Mouse (Mus musculus): ENCODE results near the gene Glis3. TPM values are rescaled to one million over a fixed set of nuclear protein-coding genes. Genes with fewer than 3 reads are reported as not detected.

Gene Glis3
- total RNA-seq, 1 experiment: 3.3 TPM

- no peak for DNase-seq (ENCODE audit: low read depth, low spot score)
- TF ChIP-seq MAFK (IDR thresholded peaks at IDR 0.05; ENCODE audit: insufficient read depth, low read depth, low read length) (no peak), ZC3H11A (IDR thresholded peaks at IDR 0.05; ENCODE audit: borderline replicate concordance, low read depth, low read length) (no peak), HCFC1 (IDR thresholded peaks at IDR 0.05; ENCODE audit: borderline replicate concordance, insufficient read depth, low read length) (no peak), CHD2 (IDR thresholded peaks at IDR 0.05; ENCODE audit: low read depth, low read length) (no peak), ZNF384 (IDR thresholded peaks at IDR 0.05; ENCODE audit: low read depth, low read length) (no peak)
- H3K4me1 ChIP-seq (ENCODE audit: control insufficient read depth in 2 of 2, insufficient read depth in 2 of 2, low read length in 2 of 2, poor library complexity in 1 of 2): no peaks in the 10 kb centered on the region
- no peaks in the 10 kb centered on the region for H3K9me3 ChIP-seq (ENCODE audit: control insufficient read depth, insufficient read depth, low read depth, low read length)
- no peak overlapping the region for H3K9ac ChIP-seq (ENCODE audit: insufficient read depth, low read depth, low read length, poor library complexity, severe bottlenecking)
- in situ Hi-C loops (cut with MboI; ENCODE audit: low sequenced_read_pairs in 2 of 2, unreplicated experiment in 2 of 2): no loop called here
- H3K4me3 ChIP-seq (ENCODE audit: insufficient read depth in 1 of 2, low read depth in 1 of 2, low read length in 2 of 2, poor library complexity in 1 of 2, severe bottlenecking in 1 of 2): no peak overlapping the region
- no peaks in the 10 kb centered on the region for H3K36me3 ChIP-seq (ENCODE audit: control insufficient read depth, insufficient read depth, low read length, poor library complexity, severe bottlenecking)
- no peak overlapping the region for H3K27ac ChIP-seq (ENCODE audit: insufficient read depth, low read depth, low read length, poor library complexity, severe bottlenecking)
Measured at GRCm38 (mm10) chr19:28685484-28685883, 5.6 kb upstream of the Glis3 start.

- H3K4me1 ChIP-seq (ENCODE audit: control insufficient read depth in 2 of 2, insufficient read depth in 2 of 2, low read length in 2 of 2, poor library complexity in 1 of 2): no peaks in the 10 kb centered on the region
- in situ Hi-C loops (cut with MboI; ENCODE audit: low sequenced_read_pairs in 2 of 2, unreplicated experiment in 2 of 2): no loop called here
- H3K4me3 ChIP-seq (ENCODE audit: insufficient read depth in 1 of 2, low read depth in 1 of 2, low read length in 2 of 2, poor library complexity in 1 of 2, severe bottlenecking in 1 of 2): no peak overlapping the region
- H3K27ac ChIP-seq (ENCODE audit: insufficient read depth, low read depth, low read length, poor library complexity, severe bottlenecking): no peak overlapping the region
- H3K36me3 ChIP-seq (ENCODE audit: control insufficient read depth, insufficient read depth, low read length, poor library complexity, severe bottlenecking): no peaks in the 10 kb centered on the region
- no peaks in the 10 kb centered on the region for H3K9me3 ChIP-seq (ENCODE audit: control insufficient read depth, insufficient read depth, low read depth, low read length)
- TF ChIP-seq HCFC1 (IDR thresholded peaks at IDR 0.05; ENCODE audit: borderline replicate concordance, insufficient read depth, low read length): no peak
- no peak for TF ChIP-seq MAFK (IDR thresholded peaks at IDR 0.05; ENCODE audit: insufficient read depth, low read depth, low read length)
- TF ChIP-seq ZC3H11A (IDR thresholded peaks at IDR 0.05; ENCODE audit: borderline replicate concordance, low read depth, low read length): no peak
- TF ChIP-seq CHD2 (IDR thresholded peaks at IDR 0.05; ENCODE audit: low read depth, low read length): no peak
- no peak for TF ChIP-seq ZNF384 (IDR thresholded peaks at IDR 0.05; ENCODE audit: low read depth, low read length)
- H3K9ac ChIP-seq (ENCODE audit: insufficient read depth, low read depth, low read length, poor library complexity, severe bottlenecking): no peak overlapping the region
- no peak for DNase-seq (ENCODE audit: low read depth, low spot score)
Measured at GRCm38 (mm10) chr19:28684347-28684746, 4.5 kb upstream of the Glis3 start.

GRCm38 (mm10) chr19:28683346-28683745 lies 3.5 kb upstream of the Glis3 start:
- in situ Hi-C loops (cut with MboI; ENCODE audit: low sequenced_read_pairs in 2 of 2, unreplicated experiment in 2 of 2): no loop called here
- Histone ChIP-seq H3K9me3 (ENCODE audit: control insufficient read depth, insufficient read depth, low read depth, low read length) (no peaks in the 10 kb centered on the region), H3K27ac (ENCODE audit: insufficient read depth, low read depth, low read length, poor library complexity, severe bottlenecking) (no peak overlapping the region), H3K9ac (ENCODE audit: insufficient read depth, low read depth, low read length, poor library complexity, severe bottlenecking) (no peak overlapping the region), H3K4me3 (ENCODE audit: insufficient read depth in 1 of 2, low read depth in 1 of 2, low read length in 2 of 2, poor library complexity in 1 of 2, severe bottlenecking in 1 of 2) (no peak overlapping the region), H3K36me3 (ENCODE audit: control insufficient read depth, insufficient read depth, low read length, poor library complexity, severe bottlenecking) (no peaks in the 10 kb centered on the region), H3K4me1 (ENCODE audit: control insufficient read depth in 2 of 2, insufficient read depth in 2 of 2, low read length in 2 of 2, poor library complexity in 1 of 2) (peaks cover 2 to 5% of the 10 kb centered on the region in 2 experiments; a peak in 2 of 4 replicates)
- TF ChIP-seq MAFK (IDR thresholded peaks at IDR 0.05; ENCODE audit: insufficient read depth, low read depth, low read length): no peak
- TF ChIP-seq HCFC1 (IDR thresholded peaks at IDR 0.05; ENCODE audit: borderline replicate concordance, insufficient read depth, low read length): no peak
- no peak for TF ChIP-seq ZC3H11A (IDR thresholded peaks at IDR 0.05; ENCODE audit: borderline replicate concordance, low read depth, low read length)
- TF ChIP-seq ZNF384 (IDR thresholded peaks at IDR 0.05; ENCODE audit: low read depth, low read length): no peak
- no peak for TF ChIP-seq CHD2 (IDR thresholded peaks at IDR 0.05; ENCODE audit: low read depth, low read length)
- no peak for DNase-seq (ENCODE audit: low read depth, low spot score)

- Histone ChIP-seq H3K36me3 (ENCODE audit: control insufficient read depth, insufficient read depth, low read length, poor library complexity, severe bottlenecking) (no peaks in the 10 kb centered on the region), H3K4me3 (ENCODE audit: insufficient read depth in 1 of 2, low read depth in 1 of 2, low read length in 2 of 2, poor library complexity in 1 of 2, severe bottlenecking in 1 of 2) (peak overlapping the region; percentile 67 to 76), H3K9ac (ENCODE audit: insufficient read depth, low read depth, low read length, poor library complexity, severe bottlenecking) (peak overlapping the region; percentile 44), H3K9me3 (ENCODE audit: control insufficient read depth, insufficient read depth, low read depth, low read length) (no peaks in the 10 kb centered on the region), H3K27ac (ENCODE audit: insufficient read depth, low read depth, low read length, poor library complexity, severe bottlenecking) (no peak overlapping the region), H3K4me1 (ENCODE audit: control insufficient read depth in 2 of 2, insufficient read depth in 2 of 2, low read length in 2 of 2, poor library complexity in 1 of 2) (peaks cover 4 to 17% of the 10 kb centered on the region in 2 experiments; a peak in 3 of 4 replicates)
- DNase-seq (ENCODE audit: low read depth, low spot score): no peak
- TF ChIP-seq HCFC1 (IDR thresholded peaks at IDR 0.05; ENCODE audit: borderline replicate concordance, insufficient read depth, low read length) (no peak), CHD2 (IDR thresholded peaks at IDR 0.05; ENCODE audit: low read depth, low read length) (no peak), ZNF384 (IDR thresholded peaks at IDR 0.05; ENCODE audit: low read depth, low read length) (no peak), MAFK (IDR thresholded peaks at IDR 0.05; ENCODE audit: insufficient read depth, low read depth, low read length) (no peak), ZC3H11A (IDR thresholded peaks at IDR 0.05; ENCODE audit: borderline replicate concordance, low read depth, low read length) (no peak)
- in situ Hi-C loops (cut with MboI; ENCODE audit: low sequenced_read_pairs in 2 of 2, unreplicated experiment in 2 of 2): no loop called here
Measured at GRCm38 (mm10) chr19:28679291-28679775, 544 bp downstream of the Glis3 start.

All from ES-E14 (cell line).